Mouse (Mus musculus) liver, embryonic 16.5 days (tissue): ENCODE measurements around the gene Spink8. TPM values are rescaled to one million over a fixed set of nuclear protein-coding genes. Genes with fewer than 3 reads are reported as not detected.
"Not testable (repeated sequence)": the region's sequence is repeated elsewhere in the genome, so short reads cannot be mapped to it uniquely, and the experiment has no call there.

Experiments used
- ATAC-seq: fragments of 200-750 bp; cut with Nextera tagmentation; 2 replicates; pipeline ENCODE4 v1.8.0; 2017; ENCODE audit warnings: low read depth, mild to moderate bottlenecking, moderate number of reproducible peaks, moderate library complexity
- H3K27ac ChIP-seq: fragments of 300-500 bp; sonication (generic); 2 replicates; pipeline ENCODE4 v1.5.1; 2014; ENCODE audit warnings: mild to moderate bottlenecking, low read length
- H3K27me3 ChIP-seq: fragments of 300-500 bp; sonication (generic); 2 replicates; pipeline ENCODE4 v1.6.1; 2014; ENCODE audit warnings: low read depth, low read length, mixed read lengths; ENCODE audit not compliant: control insufficient read depth, insufficient read depth
- H3K36me3 ChIP-seq: fragments of 300-500 bp; sonication (generic); 2 replicates; pipeline ENCODE4 v1.6.1; 2014; ENCODE audit warnings: mild to moderate bottlenecking; ENCODE audit not compliant: control insufficient read depth, insufficient read depth
- H3K4me1 ChIP-seq: fragments of 300-500 bp; sonication (generic); 2 replicates; pipeline ENCODE4 v1.6.1; 2014; ENCODE audit warnings: low read depth, low read length, mixed read lengths; ENCODE audit not compliant: control insufficient read depth
- H3K4me2 ChIP-seq: fragments of 300-500 bp; sonication (generic); 2 replicates; pipeline ENCODE4 v1.6.1; 2014; ENCODE audit warnings: low read depth, low read length, mixed read lengths
- H3K4me3 ChIP-seq: fragments of 300-500 bp; sonication (generic); 2 replicates; pipeline ENCODE4 v1.5.1; 2014; ENCODE audit warnings: low read depth, mild to moderate bottlenecking, low read length
- H3K9ac ChIP-seq: fragments of 300-500 bp; sonication (generic); 2 replicates; pipeline ENCODE4 v1.6.1; 2014; ENCODE audit warnings: low read depth, low read length
- H3K9me3 ChIP-seq: fragments of 300-500 bp; sonication (generic); replicated peaks from 2 replicates; pipeline ENCODE4 v1.6.1; 2016; ENCODE audit warnings: low read length; ENCODE audit not compliant: control insufficient read depth
- WGBS: fragments of 180-500 bp; shearing (Covaris S2); extraction: QIAGEN DNeasy Blood & Tissue Kit; methylation state at CpG from one replicate; pipeline ENCODE4 v1.1.7; 2014; ENCODE audit not compliant: insufficient replicate concordance; 5-methylcytosine and 5-hydroxymethylcytosine counted together
- polyA plus RNA-seq: library from polyadenylated mRNA; unstranded; fragments of >200 nt; fragmentation: Nextera tagmentation; extraction: Ambion mirVana; gene quantifications from 2 replicates; pipeline ENCODE4 v1.2.1, GENCODE M21; 2015

The Spink8 gene
- not detected in 2 replicates for polyA plus RNA-seq

DNA sequence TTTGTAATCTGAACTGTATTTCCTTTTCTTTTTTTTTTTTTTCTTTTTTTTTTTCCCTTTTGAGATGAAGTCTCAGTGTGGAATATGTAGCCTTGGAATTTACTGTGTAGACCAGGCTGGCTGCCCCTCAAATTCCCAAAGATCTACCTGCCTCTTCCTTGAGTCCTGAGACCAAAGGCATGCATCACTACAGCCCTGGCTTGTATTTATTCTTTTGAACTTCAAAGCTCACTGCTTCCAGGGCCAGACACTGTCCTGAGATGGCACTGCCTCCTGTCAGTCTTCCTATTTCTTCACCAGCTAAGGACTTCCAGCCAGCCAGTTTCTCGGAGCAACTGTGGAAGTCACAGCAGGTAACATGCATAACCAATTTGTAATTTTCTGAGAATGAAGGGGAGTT is at the start of gene Spink8:
Spink8 (plus strand) TSS at position 301 of the 400 bp plus-strand sequence.
- H3K4me3 ChIP-seq, result no peak within 1 kb of the TSS
- ATAC-seq, result no peak
- no peak within 1 kb of the TSS for H3K27ac ChIP-seq
- 71% methylated on average over 1 of the region's 1 CpGs for WGBS
- no peaks in the 10 kb centered on the region for H3K4me1 ChIP-seq
- no peaks in the 10 kb centered on the region for H3K36me3 ChIP-seq
- H3K9me3 ChIP-seq, result no peaks in the 10 kb centered on the region
- no peak within 1 kb of the TSS for H3K9ac ChIP-seq
- no peaks in the 10 kb centered on the region for H3K27me3 ChIP-seq
- H3K4me2 ChIP-seq, result no peak within 1 kb of the TSS

DNA sequence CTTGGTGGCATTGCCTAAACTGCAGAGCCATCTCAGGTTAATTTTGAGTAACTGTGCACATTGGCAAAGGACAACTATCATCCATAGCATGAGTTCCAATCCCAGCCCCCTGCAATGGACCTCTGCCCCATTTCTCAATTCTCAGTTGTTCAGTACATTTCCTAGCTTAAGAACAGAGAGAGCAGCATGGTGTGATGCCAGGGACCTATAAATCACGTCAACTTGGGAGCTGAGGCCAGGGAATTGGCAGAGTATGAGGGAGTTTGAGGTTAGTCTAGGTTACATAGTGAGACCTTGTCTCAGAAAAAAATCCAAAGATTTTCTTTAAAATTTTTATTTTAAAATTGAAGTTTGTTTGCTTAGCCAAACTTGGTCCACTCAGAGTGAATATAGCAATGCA is 45.2 kb upstream of the Spink8 start:
- not testable (repeated sequence) for H3K27ac ChIP-seq, ATAC-seq

DNA sequence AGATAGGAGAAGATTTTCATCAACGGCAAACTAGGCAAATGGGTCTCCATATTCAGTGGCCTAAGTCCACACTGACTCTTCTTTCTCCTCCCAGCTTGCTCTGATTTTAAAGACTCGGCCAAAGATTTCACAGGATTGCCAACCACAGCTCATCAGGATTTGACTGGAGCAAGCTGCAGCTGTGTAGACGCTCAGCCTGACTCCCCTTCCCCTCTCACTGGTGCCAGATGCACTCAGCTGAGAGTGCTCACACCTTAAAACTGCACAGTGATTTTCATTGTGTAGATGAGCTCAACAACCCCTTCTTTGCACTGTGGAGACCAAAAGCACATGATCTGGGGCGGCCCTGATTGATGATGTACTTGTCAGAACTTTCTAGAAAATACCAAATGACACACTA is 21.5 kb upstream of the Spink8 start, which contains the start of gene Fbxw27:
Fbxw27 (minus strand) TSS at position 101 of the 400 bp plus-strand sequence.
- not testable (repeated sequence) for H3K36me3 ChIP-seq, H3K4me3 ChIP-seq, H3K9me3 ChIP-seq, H3K9ac ChIP-seq, H3K27me3 ChIP-seq, H3K27ac ChIP-seq, ATAC-seq, H3K4me1 ChIP-seq, H3K4me2 ChIP-seq
- WGBS, result 54% methylated on average over 4 of the region's 4 CpGs

More for the DNA sequence above, 45.2 kb upstream of the Spink8 start:
- not testable (repeated sequence) for H3K4me3 ChIP-seq, H3K9me3 ChIP-seq, H3K36me3 ChIP-seq, H3K9ac ChIP-seq, H3K27me3 ChIP-seq, H3K4me2 ChIP-seq, H3K4me1 ChIP-seq
- WGBS, result 49% methylated on average over 1 of the region's 1 CpGs

DNA sequence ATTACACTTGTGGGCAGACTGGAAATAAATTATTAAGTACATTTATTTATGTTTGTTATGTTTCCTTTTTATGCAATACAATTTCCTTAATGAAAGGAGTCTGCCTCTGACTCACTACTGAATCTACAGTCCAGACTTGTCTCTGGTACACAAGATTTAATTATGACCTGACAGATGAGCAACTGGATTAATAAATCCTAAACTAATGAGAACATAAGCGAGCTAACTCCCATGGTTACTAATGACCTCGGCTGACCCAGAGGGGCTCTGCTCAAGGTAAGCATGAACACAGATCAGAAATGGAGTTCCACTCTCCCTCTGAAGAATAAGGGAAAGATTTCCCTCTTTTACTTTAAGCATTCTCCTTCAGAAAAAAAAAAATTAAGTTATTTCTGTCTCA is 16.9 kb upstream of the Spink8 start:
- Histone ChIP-seq H3K36me3 (no peaks in the 10 kb centered on the region), H3K27ac (no peak overlapping the region), H3K4me1 (no peaks in the 10 kb centered on the region), H3K9me3 (no peaks in the 10 kb centered on the region), H3K9ac (no peak overlapping the region), H3K4me3 (no peak overlapping the region), H3K27me3 (no peaks in the 10 kb centered on the region), H3K4me2 (no peak overlapping the region)
- WGBS, result 64% methylated on average over 2 of the region's 2 CpGs
- ATAC-seq, result no peak

DNA sequence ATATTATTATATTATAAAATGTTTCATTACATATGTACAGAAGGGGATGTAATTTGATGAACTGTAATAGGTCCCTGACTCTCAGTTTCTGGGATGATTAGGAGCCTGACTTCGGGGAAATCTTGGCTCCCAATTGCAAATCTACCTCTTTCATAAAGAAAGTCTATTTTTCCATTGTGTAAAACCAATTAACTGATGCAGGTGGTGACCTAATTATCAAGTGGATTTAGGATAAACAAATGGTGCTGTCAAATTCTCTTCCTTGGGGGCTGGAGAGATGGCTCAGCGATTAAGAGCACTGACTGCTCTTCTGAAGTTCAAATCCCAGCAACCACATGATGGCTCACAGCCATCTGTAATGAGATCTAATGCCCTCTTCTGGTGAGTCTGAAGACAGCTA is 16.3 kb upstream of the Spink8 start:
- whole genome bisulfite sequencing, result 59% methylated on average over 2 of the region's 2 CpGs
- Histone ChIP-seq H3K4me2 (no peak overlapping the region), H3K4me3 (no peak overlapping the region), H3K27ac (no peak overlapping the region), H3K4me1 (no peaks in the 10 kb centered on the region), H3K9ac (no peak overlapping the region), H3K36me3 (no peaks in the 10 kb centered on the region), H3K27me3 (no peaks in the 10 kb centered on the region), H3K9me3 (no peaks in the 10 kb centered on the region)
- no peak for ATAC-seq

DNA sequence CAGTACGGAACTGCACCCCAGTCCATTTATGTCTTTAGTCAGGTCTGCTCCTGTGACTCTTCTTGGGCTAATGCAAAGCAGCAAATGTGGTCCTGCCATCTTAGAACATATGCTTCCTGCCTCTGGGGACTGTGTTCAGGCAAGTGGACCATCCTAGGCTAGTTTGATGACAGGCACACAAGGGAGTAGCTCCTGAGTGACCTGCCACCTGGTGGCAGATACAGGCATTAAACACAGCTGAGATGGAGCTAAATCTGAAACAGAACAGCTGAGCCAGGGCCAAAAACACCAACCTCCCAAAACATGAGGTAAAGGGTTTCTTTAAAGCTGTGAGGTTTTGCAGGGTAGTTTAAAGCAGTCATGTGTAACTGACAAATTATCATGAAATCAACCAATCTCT is 14.0 kb upstream of the Spink8 start:
- no peak for ATAC-seq
- Histone ChIP-seq H3K27ac (no peak overlapping the region), H3K9ac (no peak overlapping the region), H3K36me3 (no peaks in the 10 kb centered on the region), H3K4me2 (no peak overlapping the region), H3K27me3 (no peaks in the 10 kb centered on the region), H3K9me3 (no peaks in the 10 kb centered on the region), H3K4me3 (no peak overlapping the region), H3K4me1 (no peaks in the 10 kb centered on the region)
- WGBS, result 66% methylated on average over 1 of the region's 1 CpGs

DNA sequence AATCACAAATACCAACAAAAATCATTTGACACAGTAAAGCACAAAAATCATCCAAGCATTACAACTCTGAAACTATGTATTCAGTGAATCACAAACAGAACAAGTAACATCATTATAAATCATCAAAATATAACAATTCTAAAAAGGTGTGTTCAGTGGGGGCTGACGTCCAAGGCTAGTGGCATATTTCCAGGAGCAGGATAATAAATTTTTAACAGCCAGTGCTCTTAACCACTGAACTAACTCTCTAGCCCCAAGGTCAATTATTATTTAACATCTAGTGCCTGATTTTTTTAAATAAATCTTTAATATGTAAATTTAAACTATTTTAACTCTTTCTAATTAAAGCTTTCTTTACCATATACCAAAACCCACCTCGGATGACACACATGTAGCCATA is 6.5 kb upstream of the Spink8 start:
- not testable (repeated sequence) for H3K36me3 ChIP-seq, H3K27ac ChIP-seq, H3K4me1 ChIP-seq, H3K4me3 ChIP-seq, H3K4me2 ChIP-seq, H3K9ac ChIP-seq, ATAC-seq, H3K9me3 ChIP-seq, H3K27me3 ChIP-seq
- WGBS, result 65% methylated on average over 2 of the region's 2 CpGs

DNA sequence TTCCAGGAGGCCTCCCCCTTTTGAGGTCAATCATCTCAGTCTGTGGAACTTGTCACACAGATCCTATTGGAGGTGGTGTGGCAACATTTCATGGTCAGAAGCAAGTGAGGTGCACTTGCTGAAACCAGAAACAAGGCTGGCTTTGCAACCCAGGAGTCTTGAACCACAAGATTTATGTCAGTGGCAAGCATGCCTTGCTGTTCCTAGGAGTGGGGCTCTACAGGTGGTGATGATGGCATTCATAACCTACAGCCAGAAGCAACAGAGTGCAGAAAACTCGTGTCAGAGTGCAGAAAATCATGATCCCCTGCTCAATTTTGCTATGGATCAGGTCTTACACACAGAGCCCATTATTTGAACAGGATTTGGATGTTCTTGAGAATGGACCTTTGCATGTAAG is 5.8 kb upstream of the Spink8 start:
- no peak overlapping the region for H3K4me2 ChIP-seq
- ATAC-seq, result no peak
- H3K27ac ChIP-seq, result no peak overlapping the region
- H3K9me3 ChIP-seq, result no peaks in the 10 kb centered on the region
- no peaks in the 10 kb centered on the region for H3K36me3 ChIP-seq
- H3K9ac ChIP-seq, result no peak overlapping the region
- WGBS, result 21% methylated on average over 1 of the region's 1 CpGs
- no peaks in the 10 kb centered on the region for H3K27me3 ChIP-seq
- no peak overlapping the region for H3K4me3 ChIP-seq
- no peaks in the 10 kb centered on the region for H3K4me1 ChIP-seq

DNA sequence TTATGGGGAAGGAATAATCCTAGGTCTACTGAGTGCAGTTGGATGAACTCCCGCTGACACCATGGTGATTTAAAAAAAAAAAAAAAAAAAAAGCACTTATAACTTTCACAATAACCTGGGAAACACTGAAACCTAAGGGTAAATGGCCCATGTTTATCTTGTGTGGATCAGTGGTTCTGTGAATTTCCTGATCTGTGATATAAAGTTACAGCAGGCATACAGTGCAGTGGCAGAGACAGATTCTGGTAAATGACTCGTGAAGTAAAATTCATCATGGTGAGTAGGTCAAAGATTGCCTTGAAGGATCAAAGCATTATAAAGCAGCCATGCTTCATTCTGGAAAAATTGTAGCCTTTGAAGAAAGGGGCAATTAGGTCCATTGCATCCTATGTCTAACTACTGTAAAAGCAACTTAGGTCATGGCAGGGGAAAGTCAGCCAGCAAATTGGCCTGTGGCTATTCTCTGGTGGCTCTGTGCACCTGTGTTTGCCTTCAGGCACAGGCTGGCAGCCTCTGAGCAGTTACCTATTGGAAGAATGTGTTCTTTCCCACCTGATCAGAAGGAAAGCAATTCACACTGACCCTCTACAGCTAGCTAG is 5.3 kb upstream of the Spink8 start:
- ATAC-seq, result no peak
- no peak overlapping the region for H3K9ac ChIP-seq
- no peak overlapping the region for H3K4me3 ChIP-seq
- H3K9me3 ChIP-seq, result no peaks in the 10 kb centered on the region
- no peak overlapping the region for H3K4me2 ChIP-seq
- no peaks in the 10 kb centered on the region for H3K36me3 ChIP-seq
- no peaks in the 10 kb centered on the region for H3K4me1 ChIP-seq
- H3K27me3 ChIP-seq, result no peaks in the 10 kb centered on the region
- no peak overlapping the region for H3K27ac ChIP-seq
- 56% methylated on average over 2 of the region's 2 CpGs for WGBS
